Mouse (Mus musculus): Measurements from ENCODE around the gene Foxred2.

DNA sequence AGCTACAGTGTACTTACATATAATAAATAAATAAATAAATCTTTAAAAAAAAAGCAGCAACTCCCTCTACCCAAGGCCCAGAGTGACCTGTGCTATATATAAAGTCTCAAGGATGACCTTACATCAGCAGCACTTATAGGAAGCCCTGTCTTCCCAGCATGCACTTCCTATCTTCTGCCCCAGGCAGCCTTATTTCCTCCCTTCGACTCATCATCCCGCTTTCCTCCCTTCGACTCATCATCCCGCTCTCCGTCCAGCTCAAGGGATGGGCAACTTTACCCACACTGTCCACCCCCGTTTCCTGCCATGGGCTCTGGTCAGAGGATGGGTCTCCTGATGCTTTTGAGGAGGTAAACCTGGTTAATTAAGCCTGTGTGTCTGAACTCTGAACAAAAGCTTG is 34.9 kb downstream of the Foxred2 start:
- TF ChIP-seq CTCF (IDR thresholded peaks at IDR 0.05; ENCODE audit: borderline replicate concordance, extremely low read depth, insufficient read depth, insufficient read length) (no peak), POLR2A (IDR thresholded peaks at IDR 0.05; ENCODE audit: borderline replicate concordance, extremely low read depth, insufficient read depth, insufficient read length, poor library complexity, severe bottlenecking) (no peak)

Data from brain, embryonic 14.5 days (tissue).